Mouse (Mus musculus) embryonic facial prominence, embryonic 11.5 days (tissue): ENCODE data around the gene Zbtb22. TPM values are rescaled to one million over a fixed set of nuclear protein-coding genes. Genes with fewer than 3 reads are reported as not detected.

Experiments
- ATAC-seq: fragments of 200-750 bp; cut with Nextera tagmentation; replicated peaks from 2 replicates; pipeline ENCODE4 v1.8.0; 2017; ENCODE audit warnings: low read depth; ENCODE audit not compliant: insufficient number of reproducible peaks, low FRiP score, low TSS enrichment
- DNase-seq: peaks from one replicate; pipeline ENCODE4 v3.0.0-alpha.2; 2015; ENCODE audit warnings: low spot score
- H3K27ac ChIP-seq: fragments of 300-500 bp; sonication (generic); replicated peaks from 2 replicates; pipeline ENCODE4 v1.5.1; 2014; ENCODE audit warnings: mild to moderate bottlenecking, low read depth, low read length, control low read depth
- H3K27me3 ChIP-seq: fragments of 300-500 bp; sonication (generic); 2 replicates; pipeline ENCODE4 v1.6.1; 2014; ENCODE audit warnings: mild to moderate bottlenecking, low read length, moderate library complexity, mixed read lengths; ENCODE audit not compliant: control insufficient read depth, insufficient read depth
- H3K36me3 ChIP-seq: fragments of 300-500 bp; sonication (generic); replicated peaks from 2 replicates; pipeline ENCODE4 v1.6.1; 2014; ENCODE audit warnings: low read depth, mild to moderate bottlenecking, low read length, moderate library complexity, mixed read lengths; ENCODE audit not compliant: control insufficient read depth, insufficient read depth
- H3K4me1 ChIP-seq: fragments of 300-500 bp; sonication (generic); 2 replicates; pipeline ENCODE4 v1.6.1; 2014; ENCODE audit warnings: low read length, mixed read lengths; ENCODE audit not compliant: control insufficient read depth, insufficient read depth
- H3K4me2 ChIP-seq: fragments of 300-500 bp; sonication (generic); 2 replicates; pipeline ENCODE4 v1.6.1; 2014; ENCODE audit warnings: low read depth, mild to moderate bottlenecking, control low read depth, low read length, moderate library complexity
- H3K4me3 ChIP-seq: fragments of 300-500 bp; sonication (generic); 2 replicates; pipeline ENCODE4 v1.5.1; 2014; ENCODE audit warnings: low read depth, low read length, control low read depth
- H3K9ac ChIP-seq: fragments of 300-500 bp; sonication (generic); replicated peaks from 2 replicates; pipeline ENCODE4 v1.6.1; 2014; ENCODE audit warnings: mild to moderate bottlenecking, control low read depth, low read length
- H3K9me3 ChIP-seq: fragments of 300-500 bp; sonication (generic); replicated peaks from 2 replicates; pipeline ENCODE4 v1.6.1; 2016; ENCODE audit warnings: mild to moderate bottlenecking, low read length, inconsistent platforms, mixed read lengths; ENCODE audit not compliant: control insufficient read depth
- WGBS: fragments of 180-500 bp; shearing (Covaris S2); extraction: QIAGEN DNeasy Blood & Tissue Kit; methylation state at CpG from one replicate; pipeline ENCODE4 v1.1.7; 2014; 5-methylcytosine and 5-hydroxymethylcytosine counted together
- polyA plus RNA-seq: library from polyadenylated mRNA; unstranded; fragments of >200 nt; fragmentation: Nextera tagmentation; extraction: Ambion mirVana; gene quantifications from 2 replicates; pipeline ENCODE4 v1.2.1, GENCODE M21; 2014

Zbtb22 gene
- polyA plus RNA-seq, 1 experiment from 2014 or later, result 7.3 TPM

- Histone ChIP-seq H3K4me1 (no peaks in the 10 kb centered on the region; the same call in 1 of the 2 replicates), H3K4me2 (peak within 1 kb of the TSS; percentile 98), H3K36me3 (no peaks in the 10 kb centered on the region), H3K27me3 (no peaks in the 10 kb centered on the region; the same call in 1 of the 2 replicates), H3K27ac (peak within 1 kb of the TSS; percentile 93), H3K9me3 (no peaks in the 10 kb centered on the region), H3K9ac (peak within 1 kb of the TSS; percentile 88), H3K4me3 (peak within 1 kb of the TSS; percentile 86)
- DNase-seq (peak; percentile 96), ATAC-seq (peak; percentile 61)
- WGBS, result under 1% methylated on average over 76 of the region's 80 CpGs
These were observed 13.9 kb downstream of the Zbtb22 start, which contains the start of gene Rgl2 for GRCm38 (mm10) chr17:33929371-33930279. TSS of gene Rgl2 (plus strand) at chr17:33929543.

- peak overlapping the region; percentile 86 for H3K4me3 ChIP-seq
- H3K27me3 ChIP-seq, result no peaks in the 10 kb centered on the region; the same call in 1 of the 2 replicates
- peak overlapping the region; percentile 93 for H3K27ac ChIP-seq
- ATAC-seq (peak; percentile 27), DNase-seq (peak; percentile 47)
- under 1% methylated on average over 45 of the region's 45 CpGs for WGBS
- no peaks in the 10 kb centered on the region for H3K9me3 ChIP-seq
- H3K9ac ChIP-seq, result peak overlapping the region; percentile 88
- H3K36me3 ChIP-seq, result no peaks in the 10 kb centered on the region
- H3K4me2 ChIP-seq, result peak overlapping the region; percentile 98
- no peaks in the 10 kb centered on the region; the same call in 1 of the 2 replicates for H3K4me1 ChIP-seq
These were observed 14.8 kb downstream of the Zbtb22 start for GRCm38 (mm10) chr17:33930280-33931158.

- Histone ChIP-seq H3K9ac (peak overlapping the region; percentile 88), H3K4me3 (peak overlapping the region; percentile 86), H3K27ac (no peak overlapping the region), H3K27me3 (no peaks in the 10 kb centered on the region; the same call in 1 of the 2 replicates), H3K4me1 (no peaks in the 10 kb centered on the region; the same call in 1 of the 2 replicates), H3K9me3 (no peaks in the 10 kb centered on the region), H3K36me3 (no peaks in the 10 kb centered on the region), H3K4me2 (peak overlapping the region; percentile 98)
- ATAC-seq, result no peak
- DNase-seq, result no peak
- WGBS, result 32% methylated on average over 18 of the region's 18 CpGs
These were observed 15.6 kb downstream of the Zbtb22 start for GRCm38 (mm10) chr17:33931159-33931866.

- H3K9ac ChIP-seq, result no peak overlapping the region
- no peak overlapping the region for H3K4me2 ChIP-seq
- H3K27ac ChIP-seq, result no peak overlapping the region
- H3K4me3 ChIP-seq, result no peak overlapping the region
- no peak for ATAC-seq
- no peaks in the 10 kb centered on the region; the same call in 1 of the 2 replicates for H3K27me3 ChIP-seq
- 91% methylated on average over 11 of the region's 11 CpGs for WGBS
- H3K36me3 ChIP-seq, result peaks cover 3% of the 10 kb centered on the region
- no peaks in the 10 kb centered on the region; the same call in 1 of the 2 replicates for H3K4me1 ChIP-seq
- DNase-seq, result no peak
- H3K9me3 ChIP-seq, result no peaks in the 10 kb centered on the region
These were observed 16.2 kb downstream of the Zbtb22 start for GRCm38 (mm10) chr17:33931947-33932346.

- WGBS, result 75% methylated on average over 14 of the region's 14 CpGs
These were observed 16.7 kb downstream of the Zbtb22 start for GRCm38 (mm10) chr17:33932448-33932847.

GRCm38 (mm10) chr17:33932970-33933369 is 17.3 kb downstream of the Zbtb22 start:
- no peak overlapping the region for H3K27ac ChIP-seq
- WGBS, result 80% methylated on average over 15 of the region's 15 CpGs
- H3K4me3 ChIP-seq, result no peak overlapping the region
- DNase-seq, result no peak
- H3K9me3 ChIP-seq, result no peaks in the 10 kb centered on the region
- ATAC-seq, result no peak
- H3K9ac ChIP-seq, result no peak overlapping the region
- no peaks in the 10 kb centered on the region; the same call in 1 of the 2 replicates for H3K27me3 ChIP-seq
- no peak overlapping the region for H3K4me2 ChIP-seq
- H3K4me1 ChIP-seq, result no peaks in the 10 kb centered on the region; the same call in 1 of the 2 replicates
- peaks cover 6% of the 10 kb centered on the region for H3K36me3 ChIP-seq

More at GRCm38 (mm10) chr17:33932448-33932847, 16.7 kb downstream of the Zbtb22 start:
- Histone ChIP-seq H3K36me3 (peaks cover 6% of the 10 kb centered on the region), H3K9ac (no peak overlapping the region), H3K27ac (no peak overlapping the region), H3K4me3 (no peak overlapping the region), H3K4me1 (no peaks in the 10 kb centered on the region; the same call in 1 of the 2 replicates), H3K9me3 (no peaks in the 10 kb centered on the region), H3K4me2 (no peak overlapping the region), H3K27me3 (no peaks in the 10 kb centered on the region; the same call in 1 of the 2 replicates)
- ATAC-seq (no peak), DNase-seq (no peak)

- ATAC-seq (no peak), DNase-seq (no peak)
- Histone ChIP-seq H3K9ac (no peak overlapping the region), H3K36me3 (peaks cover 8% of the 10 kb centered on the region), H3K4me1 (no peaks in the 10 kb centered on the region; the same call in 1 of the 2 replicates), H3K27me3 (no peaks in the 10 kb centered on the region; the same call in 1 of the 2 replicates), H3K4me3 (no peak overlapping the region), H3K9me3 (no peaks in the 10 kb centered on the region), H3K4me2 (no peak overlapping the region), H3K27ac (no peak overlapping the region)
- 84% methylated on average over 21 of the region's 21 CpGs for WGBS
These were observed 19.8 kb downstream of the Zbtb22 start for GRCm38 (mm10) chr17:33935422-33936055.
